29 mouse cellular contexts compared by ENCODE assay signal in the genomic region with DNA sequence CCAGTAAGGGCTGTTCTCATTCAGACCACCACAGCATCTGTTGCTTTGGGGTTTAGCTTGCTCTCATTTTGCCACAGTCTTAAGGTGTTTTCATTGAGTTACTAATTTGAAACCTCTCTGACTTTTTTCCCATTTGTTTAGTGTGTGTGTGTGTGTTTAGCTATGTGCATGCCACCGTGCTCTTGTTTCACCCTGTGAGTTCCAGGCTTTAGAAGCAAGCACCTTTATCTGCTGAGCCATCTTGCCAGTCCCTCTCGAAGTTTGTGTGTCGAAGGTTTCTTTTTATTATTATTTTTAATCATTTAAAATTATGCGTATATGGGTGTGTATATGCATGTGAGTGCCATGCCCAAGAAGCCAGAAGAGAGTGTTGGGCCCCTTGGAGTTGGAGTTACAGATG.
"Had no signal": no experiment of that assay in that cellular context is flagged by ENCODE, and none has a peak within 500 bp of the region (broad histone marks: within the 10 kb centered on the region; RNA-seq: fewer than 3 reads in every experiment).

No protein-coding gene starts in this region.

- DNase-seq: left cerebral cortex, postnatal 4 days; liver; liver, embryonic 13.5 days; liver, postnatal 0 days; lung, adult 18-20 months; lung, adult 2 months; lung, embryonic 14.5 days; lung, postnatal 10 days; lung, postnatal 14 days; lung, postnatal 36 days; lung, postnatal 4 days; midbrain, embryonic 14.5 days had no signal

- H3K27me3 ChIP-seq: limb, embryonic 12.5 days; limb, embryonic 13.5 days; limb, embryonic 15.5 days; liver, embryonic 12.5 days; liver, embryonic 13.5 days; liver, embryonic 15.5 days; lung, embryonic 15.5 days; megakaryocyte, embryonic 14.5 days; midbrain, embryonic 15.5 days had no signal

- H3K4me2 ChIP-seq: limb, embryonic 12.5 days; limb, embryonic 13.5 days; limb, embryonic 15.5 days; liver, embryonic 11.5 days; liver, embryonic 12.5 days; liver, embryonic 13.5 days; liver, embryonic 15.5 days; lung, embryonic 14.5 days; lung, embryonic 15.5 days; midbrain, embryonic 12.5 days; midbrain, embryonic 13.5 days; midbrain, embryonic 15.5 days had no signal

- H3K9ac ChIP-seq: limb, embryonic 12.5 days; limb, embryonic 13.5 days; limb, embryonic 15.5 days; liver, embryonic 12.5 days; liver, embryonic 13.5 days; liver, embryonic 14.5 days; liver, embryonic 15.5 days; liver, postnatal 0 days; lung, embryonic 14.5 days; lung, embryonic 15.5 days; midbrain, embryonic 12.5 days; midbrain, embryonic 13.5 days; midbrain, embryonic 15.5 days had no signal

- H3K4me3 ChIP-seq: left cerebral cortex, adult 2 months; limb, embryonic 10.5 days; limb, embryonic 12.5 days; limb, embryonic 13.5 days; limb, embryonic 15.5 days; liver, embryonic 12.5 days; liver, embryonic 13.5 days; liver, embryonic 15.5 days; lung, embryonic 15.5 days; megakaryocyte, embryonic 14.5 days; midbrain, embryonic 10.5 days; midbrain, embryonic 12.5 days; midbrain, embryonic 13.5 days; midbrain, embryonic 15.5 days; myocyte had no signal

- H3K9me3 ChIP-seq: limb, embryonic 10.5 days; limb, embryonic 15.5 days; liver, embryonic 12.5 days; liver, embryonic 13.5 days; liver, embryonic 15.5 days; lung, embryonic 15.5 days; midbrain, embryonic 10.5 days; midbrain, embryonic 12.5 days; midbrain, embryonic 13.5 days; midbrain, embryonic 15.5 days had no signal

- H3K27ac ChIP-seq: left cerebral cortex, adult 2 months; limb, embryonic 10.5 days; limb, embryonic 12.5 days; limb, embryonic 13.5 days; limb, embryonic 15.5 days; liver, embryonic 12.5 days; liver, embryonic 13.5 days; liver, embryonic 14.5 days; liver, embryonic 15.5 days; lung, embryonic 15.5 days; midbrain, embryonic 10.5 days; midbrain, embryonic 12.5 days; midbrain, embryonic 13.5 days; midbrain, embryonic 15.5 days had no signal

- ATAC-seq: liver, embryonic 12.5 days; liver, postnatal 0 days; lung, postnatal 0 days; midbrain, embryonic 13.5 days; midbrain, embryonic 15.5 days had no signal

- H3K36me3 ChIP-seq: midbrain, embryonic 10.5 days; midbrain, embryonic 12.5 days; midbrain, embryonic 13.5 days; midbrain, embryonic 15.5 days had no signal
